Mouse (Mus musculus) midbrain, embryonic 14.5 days (tissue): Measurements from ENCODE around the gene Zc3h12d. TPM values are rescaled to one million over a fixed set of nuclear protein-coding genes. Genes with fewer than 3 reads are reported as not detected.
A peak's percentile ranks its signal among the peaks of the same experiment; 100 is the strongest.

Experiments used
- ATAC-seq: fragments of 200-750 bp; cut with Nextera tagmentation; 2 replicates; pipeline ENCODE4 v1.8.0; 2017; ENCODE audit warnings: moderate number of reproducible peaks, moderate library complexity; ENCODE audit not compliant: low FRiP score, low TSS enrichment
- DNase-seq: peaks from one replicate; pipeline ENCODE4 v3.0.0-alpha.2; 2015
- H3K27ac ChIP-seq: fragments of 300-500 bp; sonication (generic); replicated peaks from 2 replicates; pipeline ENCODE4 v1.5.1; 2014; ENCODE audit warnings: mild to moderate bottlenecking, low read depth, low read length, moderate library complexity
- H3K27me3 ChIP-seq: fragments of 300-500 bp; sonication (generic); 2 replicates; pipeline ENCODE4 v1.6.1; 2014; ENCODE audit warnings: low read length, control low read depth, mixed read lengths; ENCODE audit not compliant: control insufficient read depth, insufficient read depth
- H3K36me3 ChIP-seq: fragments of 300-500 bp; sonication (generic); 2 replicates; pipeline ENCODE4 v1.6.1; 2014; ENCODE audit warnings: low read length, control low read depth; ENCODE audit not compliant: control insufficient read depth, insufficient read depth
- H3K4me1 ChIP-seq: fragments of 300-500 bp; sonication (generic); 2 replicates; pipeline ENCODE4 v1.6.1; 2014; ENCODE audit warnings: mild to moderate bottlenecking, antibody characterized with exemption, low read length, control low read depth; ENCODE audit not compliant: control insufficient read depth, insufficient read depth
- H3K4me2 ChIP-seq: fragments of 300-500 bp; sonication (generic); 2 replicates; pipeline ENCODE4 v1.6.1; 2014; ENCODE audit warnings: mild to moderate bottlenecking, low read length, moderate library complexity
- H3K4me3 ChIP-seq: fragments of 300-500 bp; sonication (generic); replicated peaks from 2 replicates; pipeline ENCODE4 v1.5.1; 2014; ENCODE audit warnings: low read depth, low read length
- H3K9ac ChIP-seq: fragments of 300-500 bp; sonication (generic); replicated peaks from 2 replicates; pipeline ENCODE4 v1.6.1; 2014; ENCODE audit warnings: mild to moderate bottlenecking, low read length, moderate library complexity
- H3K9me3 ChIP-seq: fragments of 300-500 bp; sonication (generic); 2 replicates; pipeline ENCODE4 v1.6.1; 2016; ENCODE audit warnings: low read length, control low read depth, mixed read lengths; ENCODE audit not compliant: control insufficient read depth
- WGBS: fragments of 180-500 bp; shearing (Covaris S2); extraction: QIAGEN DNeasy Blood & Tissue Kit; methylation state at CpG from one replicate; pipeline ENCODE4 v1.1.7; 2014; 5-methylcytosine and 5-hydroxymethylcytosine counted together
- microRNA-seq: library from miRNA; unstranded; fragments of <30 nt; microRNA quantifications from one replicate; pipeline ENCODE4, GENCODE M21; 2016
- polyA plus RNA-seq: library from polyadenylated mRNA; unstranded; fragments of >200 nt; fragmentation: Nextera tagmentation; extraction: Ambion mirVana; gene quantifications from 2 replicates; pipeline ENCODE4 v1.2.1, GENCODE M21; 2014

The Zc3h12d gene
- polyA plus RNA-seq, 1 experiment from 2014 or later = 0.13 TPM

GRCm38 (mm10) chr10:7907151-7907550 is 74.9 kb downstream of the Zc3h12d start:
- H3K4me2 ChIP-seq = no peak overlapping the region
- peaks cover 64% of the 10 kb centered on the region for H3K36me3 ChIP-seq
- no peaks in the 10 kb centered on the region for H3K9me3 ChIP-seq
- H3K27me3 ChIP-seq = no peaks in the 10 kb centered on the region
- no peak overlapping the region for H3K9ac ChIP-seq
- H3K4me1 ChIP-seq = no peaks in the 10 kb centered on the region
- H3K4me3 ChIP-seq = no peak overlapping the region
- no peak for ATAC-seq
- DNase-seq = no peak
- H3K27ac ChIP-seq = no peak overlapping the region
- WGBS = 89% methylated on average over 12 of the region's 12 CpGs

- Histone ChIP-seq H3K27ac (no peak overlapping the region), H3K9me3 (no peaks in the 10 kb centered on the region), H3K4me2 (no peak overlapping the region), H3K9ac (no peak overlapping the region), H3K36me3 (peaks cover 42% of the 10 kb centered on the region), H3K4me1 (no peaks in the 10 kb centered on the region), H3K27me3 (no peaks in the 10 kb centered on the region), H3K4me3 (no peak overlapping the region)
- 82% methylated on average over 10 of the region's 10 CpGs for WGBS
- ATAC-seq (no peak), DNase-seq (peak; percentile 26)
Observed at GRCm38 (mm10) chr10:7911268-7911667, 79.0 kb downstream of the Zc3h12d start.

Small RNAs within 50 kb of the gene (microRNA-seq; reads per million reads assigned to microRNA genes)
- 2.1 reads per million, percentile 12 among the genes with 10 or more reads in this experiment for gene Mir5104

Other genes with a start within 250 kb of the Zc3h12d start
- gene Lrp11, start 242.7 kb upstream of the Zc3h12d start, polyA plus RNA-seq = 30.9 and 36.6 TPM in 2 replicates
- gene Nup43, start 165.0 kb upstream of the Zc3h12d start, polyA plus RNA-seq = 33.0 and 36.0 TPM in 2 replicates
- gene Pcmt1, start 151.3 kb upstream of the Zc3h12d start, polyA plus RNA-seq = 156 and 169 TPM in 2 replicates
- gene Lats1, start 151.3 kb upstream of the Zc3h12d start, polyA plus RNA-seq = 17.9 and 20.6 TPM in 2 replicates
- 24.6 and 33.4 TPM in 2 replicates for gene Katna1, start 106.5 kb upstream of the Zc3h12d start, polyA plus RNA-seq
- gene Ginm1, start 39.6 kb upstream of the Zc3h12d start, polyA plus RNA-seq = 39.4 and 48.1 TPM in 2 replicates
- gene Ppil4, start 39.6 kb upstream of the Zc3h12d start, polyA plus RNA-seq = 51.9 and 54.7 TPM in 2 replicates
- gene Tab2, start 123.8 kb downstream of the Zc3h12d start, polyA plus RNA-seq = 20.7 and 20.9 TPM in 2 replicates